Mouse (Mus musculus): ENCODE measurements around the gene Entpd5.
"Not testable (repeated sequence)": the region's sequence is repeated elsewhere in the genome, so short reads cannot be mapped to it uniquely, and the experiment has no call there.

Entpd5 gene

GRCm38 (mm10) chr12:84362872-84363271 is 46.0 kb downstream of the Entpd5 start:
- in situ Hi-C loops (cut with MboI; ENCODE audit: low pct_unique_long_range_greater_than_20kb in 1 of 2, low sequenced_read_pairs in 2 of 2, unreplicated experiment in 1 of 2) = no loop called here

DNA sequence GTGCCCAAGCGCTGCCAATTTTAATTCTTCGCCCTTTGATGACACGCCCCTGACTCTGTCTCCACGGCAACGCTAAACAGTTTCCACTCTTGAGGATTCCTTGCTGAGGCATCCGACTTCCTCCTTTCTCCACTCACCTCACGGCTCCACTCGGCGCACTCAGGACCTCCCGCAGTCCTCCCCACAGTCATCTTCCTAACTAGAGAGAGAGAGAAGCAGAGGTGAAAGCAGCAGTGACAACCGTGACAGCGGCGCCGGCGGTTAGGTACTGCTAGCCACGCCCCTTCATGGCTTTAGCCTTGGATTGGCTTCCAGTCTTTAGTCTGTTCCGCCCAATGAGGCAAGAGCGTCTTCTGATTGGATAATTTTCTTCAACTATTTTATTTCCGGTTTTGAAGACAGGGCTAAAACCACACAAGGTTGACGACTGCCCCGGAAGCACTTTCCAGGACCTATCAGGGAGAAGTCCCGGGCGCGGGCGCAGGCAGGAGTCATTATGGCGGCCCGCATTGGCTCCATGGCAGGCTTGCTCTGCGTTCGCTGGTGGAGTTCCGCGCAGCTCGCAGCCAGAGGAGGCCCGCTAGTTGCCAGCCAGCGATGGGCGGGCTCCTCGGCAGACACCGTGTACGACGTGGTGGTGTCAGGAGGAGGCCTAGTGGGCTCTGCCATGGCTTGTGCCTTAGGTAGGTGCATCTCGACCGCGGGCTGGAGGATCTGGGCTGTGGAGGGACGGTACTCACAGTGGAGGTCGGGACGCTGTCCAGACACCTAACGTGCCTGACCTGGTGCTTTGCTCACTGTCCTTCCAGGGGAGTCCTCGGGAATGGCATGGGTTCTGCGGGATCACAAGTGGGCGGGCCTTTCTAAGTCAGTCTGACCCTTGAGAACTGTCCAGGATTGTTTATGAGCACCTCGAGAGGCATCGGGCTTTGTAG is 47.0 kb downstream of the Entpd5 start, which contains the start of the genes Coq6 and Fam161b:
Gene Coq6, plus strand, starts transcription at position 103 of the 935 bp plus-strand sequence.
Gene Fam161b, minus strand, starts transcription at position 279 of the 935 bp plus-strand sequence.
- in situ Hi-C loops (cut with MboI; ENCODE audit: low pct_unique_long_range_greater_than_20kb in 1 of 2, low sequenced_read_pairs in 2 of 2, unreplicated experiment in 1 of 2) = no loop called here

GRCm38 (mm10) chr12:84358699-84359098 is 50.1 kb downstream of the Entpd5 start:
- in situ Hi-C loops (cut with MboI; ENCODE audit: low pct_unique_long_range_greater_than_20kb in 1 of 2, low sequenced_read_pairs in 2 of 2, unreplicated experiment in 1 of 2) = not testable (repeated sequence)

DNA sequence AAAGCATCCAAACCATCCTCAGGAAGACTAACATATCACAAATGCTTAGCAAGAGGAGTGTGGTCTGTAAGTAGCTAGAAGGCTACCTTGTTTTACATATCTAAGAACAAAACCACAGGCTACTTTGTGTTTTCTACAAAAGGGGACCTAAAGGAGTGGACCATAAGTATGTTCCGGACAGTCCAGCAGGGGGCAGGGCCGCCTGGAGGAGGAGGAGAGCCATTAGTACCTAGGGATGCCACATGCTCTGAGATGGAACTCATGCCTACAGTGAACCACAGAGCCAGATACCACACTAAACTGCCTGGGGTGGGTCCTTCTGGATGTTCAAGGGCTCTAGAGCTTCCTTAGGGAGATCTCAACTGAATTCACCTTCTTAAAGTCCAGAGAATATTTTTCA is 61.6 kb downstream of the Entpd5 start:
- in situ Hi-C loops (cut with MboI; ENCODE audit: low pct_unique_long_range_greater_than_20kb in 1 of 2, low sequenced_read_pairs in 2 of 2, unreplicated experiment in 1 of 2) = no loop called here

GRCm38 (mm10) chr12:84336963-84337625 is 71.7 kb downstream of the Entpd5 start:
- in situ Hi-C loops (cut with MboI; ENCODE audit: low pct_unique_long_range_greater_than_20kb in 1 of 2, low sequenced_read_pairs in 2 of 2, unreplicated experiment in 1 of 2) = no loop called here

- in situ Hi-C loops (cut with MboI; ENCODE audit: low pct_unique_long_range_greater_than_20kb in 1 of 2, low sequenced_read_pairs in 2 of 2, unreplicated experiment in 1 of 2) = no loop called here
These were observed 81.7 kb downstream of the Entpd5 start for GRCm38 (mm10) chr12:84327111-84327512.

Data from mouse embryonic stem cell (cell line).